Mouse (Mus musculus) T-cell, adult 2 months (primary cell): ENCODE data around the gene Pip5k1b.

Experiments
- DNase-seq: peaks from one replicate; pipeline ENCODE4 v3.0.0; 2022; ENCODE audit warnings: low spot score

Gene Pip5k1b

DNA sequence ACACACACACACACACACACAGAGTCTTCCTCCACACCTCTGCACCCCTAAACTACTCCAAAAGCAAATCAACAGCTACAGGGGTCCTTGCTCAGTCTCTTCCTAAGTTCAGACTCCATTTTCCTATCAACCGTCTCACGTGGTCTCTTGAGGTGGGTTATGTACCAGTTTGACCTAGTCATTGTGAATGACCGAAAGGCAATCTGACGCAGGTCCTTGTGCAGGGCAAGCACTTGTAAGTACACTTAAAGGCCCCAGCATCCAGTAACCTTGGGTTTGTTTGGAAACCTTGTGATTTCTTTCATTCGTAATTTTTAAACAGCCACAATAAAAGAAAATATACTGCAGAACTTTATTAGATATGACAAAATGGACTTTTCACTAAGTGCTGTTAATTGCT lies 83.2 kb downstream of the Pip5k1b start:
- DNase-seq: no peak

DNA sequence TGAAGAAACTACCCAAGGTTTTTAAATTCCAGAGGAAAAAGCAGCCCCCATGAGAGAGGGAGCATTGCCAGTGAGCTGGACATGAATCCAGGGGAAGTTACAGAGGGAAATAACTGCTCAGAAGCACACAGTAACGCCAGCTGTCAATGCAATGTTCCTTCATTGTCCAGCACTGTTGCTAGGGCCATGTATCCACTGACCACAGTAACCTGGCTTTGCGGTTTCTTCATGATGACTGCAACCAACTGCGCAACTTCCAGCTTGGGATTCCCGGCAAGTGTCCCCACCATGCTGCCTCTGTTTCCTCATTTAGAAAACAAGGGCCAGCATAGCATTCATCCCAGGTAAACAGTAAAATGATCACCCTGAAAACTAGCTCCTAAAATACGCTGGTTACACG lies 84.1 kb downstream of the Pip5k1b start:
- no peak for DNase-seq

DNA sequence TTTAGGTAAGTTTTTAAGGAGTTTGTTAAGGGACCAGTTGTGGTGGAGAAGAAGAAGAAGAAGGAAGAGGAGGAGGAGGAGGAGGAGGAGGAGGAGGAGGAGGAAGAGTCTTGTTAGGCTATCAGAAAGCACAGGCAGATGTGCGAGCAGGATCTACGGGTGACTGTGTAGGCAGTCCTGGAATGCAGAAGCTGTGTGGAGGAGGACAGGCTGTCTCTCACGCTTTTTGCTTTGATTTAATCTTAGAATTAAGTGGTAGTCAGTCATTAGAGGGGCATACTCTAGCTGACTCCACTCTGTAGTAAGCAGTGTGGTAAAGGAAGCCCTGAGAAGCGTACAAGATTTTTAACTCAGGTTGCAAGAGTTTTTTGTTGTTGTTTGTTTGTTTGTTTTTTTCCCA lies 86.5 kb downstream of the Pip5k1b start:
- no peak for DNase-seq

DNA sequence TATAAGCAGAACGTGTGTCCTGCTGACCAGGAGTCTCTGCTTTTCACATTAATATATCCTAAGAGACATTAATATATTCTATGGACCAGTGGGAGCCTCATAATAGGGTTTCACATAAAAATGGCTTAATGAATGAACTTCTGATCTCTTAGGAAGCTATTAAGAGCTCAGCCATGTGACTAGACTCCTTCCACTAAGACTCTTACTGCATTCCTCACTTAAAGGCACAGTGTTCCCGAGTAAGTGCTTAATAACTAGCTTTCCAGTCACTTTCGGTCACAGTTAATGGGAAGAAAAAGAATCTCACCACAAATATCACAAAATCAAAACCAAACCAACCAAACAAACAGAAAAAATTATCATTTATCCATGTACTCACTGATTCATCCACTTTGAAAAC lies 87.1 kb downstream of the Pip5k1b start:
- DNase-seq: no peak

DNA sequence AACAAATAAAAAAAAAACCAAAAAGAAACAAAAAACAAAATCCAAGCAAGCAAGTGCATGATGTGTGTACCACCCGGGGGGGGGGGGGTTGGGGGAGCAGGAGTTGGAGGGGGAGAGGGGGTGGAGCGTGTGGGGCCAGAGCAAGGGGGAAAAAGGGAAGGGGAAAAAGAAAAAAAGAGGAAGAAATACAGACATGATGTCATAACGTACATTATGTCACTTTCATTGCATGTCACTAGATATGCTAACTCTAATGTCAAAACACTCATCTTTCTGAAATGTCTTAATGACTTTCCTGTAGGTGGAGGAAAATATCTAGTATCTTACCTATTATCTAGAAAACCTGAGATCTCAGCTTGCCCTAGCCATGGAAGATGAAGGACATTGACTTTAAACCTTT lies 92.7 kb downstream of the Pip5k1b start:
- DNase-seq: no peak

DNA sequence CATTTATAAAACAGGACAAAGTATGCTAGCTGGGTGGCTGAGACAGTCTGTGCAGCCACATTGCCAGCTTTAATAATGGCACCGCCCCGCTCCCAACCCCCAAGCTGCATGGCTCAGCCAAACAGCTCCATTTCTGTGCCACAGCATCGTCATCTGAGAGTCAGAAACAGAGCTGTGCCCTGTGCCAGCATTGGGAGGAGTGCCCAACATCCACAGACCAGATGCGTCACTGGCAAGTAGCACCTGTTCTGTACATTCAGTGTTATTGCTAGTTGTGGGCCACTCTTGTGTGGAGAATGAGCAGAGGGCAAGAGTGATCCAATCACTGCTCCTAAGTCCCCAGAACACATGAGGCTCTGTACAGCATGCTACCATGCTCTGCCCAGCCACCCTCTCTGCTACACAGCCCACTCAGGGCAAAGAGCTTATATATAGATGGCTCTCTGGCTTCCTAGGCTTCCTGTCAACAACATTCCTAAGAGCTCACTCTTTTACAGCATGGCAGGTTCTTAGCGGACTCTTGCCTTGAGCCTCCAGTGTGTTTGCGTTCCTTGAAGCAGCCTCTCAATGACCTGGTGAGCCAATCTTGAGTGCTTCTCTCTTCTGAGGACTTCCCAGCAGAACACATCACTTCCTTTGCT lies 99.0 kb downstream of the Pip5k1b start:
- no peak for DNase-seq

DNA sequence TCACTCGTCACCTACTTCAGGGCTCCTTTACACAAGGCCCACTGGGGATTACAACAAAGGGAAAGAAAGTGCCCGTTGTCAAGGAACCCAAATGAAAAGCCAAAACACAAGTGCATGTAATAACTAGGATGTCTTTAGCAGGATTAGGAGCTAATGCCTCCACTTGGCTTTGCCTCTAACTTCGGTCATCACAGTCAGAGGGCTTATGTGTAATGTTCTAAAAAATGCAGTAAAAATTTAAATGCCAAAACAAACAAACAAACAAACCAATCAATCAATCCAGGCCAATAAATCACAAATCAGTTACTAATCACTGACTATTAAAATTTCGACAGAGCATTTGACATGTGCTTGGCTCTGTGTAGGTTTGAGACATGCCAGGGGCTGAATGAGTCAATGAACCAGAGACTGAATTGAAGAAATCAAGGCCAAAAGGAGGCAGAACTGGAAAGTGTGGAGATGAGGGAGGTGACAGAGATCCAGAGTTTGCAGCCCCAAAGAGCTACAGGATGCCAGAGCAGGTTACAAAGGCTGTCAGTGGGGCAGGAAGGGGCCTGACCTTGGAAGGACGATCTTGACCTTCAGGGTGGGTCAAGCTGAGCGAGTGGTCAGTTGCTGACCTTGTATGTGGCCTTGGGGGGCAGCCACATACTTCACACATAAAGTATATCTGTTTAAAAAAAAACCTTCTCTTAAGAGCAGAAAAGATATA lies 100.3 kb downstream of the Pip5k1b start:
- no peak for DNase-seq

DNA sequence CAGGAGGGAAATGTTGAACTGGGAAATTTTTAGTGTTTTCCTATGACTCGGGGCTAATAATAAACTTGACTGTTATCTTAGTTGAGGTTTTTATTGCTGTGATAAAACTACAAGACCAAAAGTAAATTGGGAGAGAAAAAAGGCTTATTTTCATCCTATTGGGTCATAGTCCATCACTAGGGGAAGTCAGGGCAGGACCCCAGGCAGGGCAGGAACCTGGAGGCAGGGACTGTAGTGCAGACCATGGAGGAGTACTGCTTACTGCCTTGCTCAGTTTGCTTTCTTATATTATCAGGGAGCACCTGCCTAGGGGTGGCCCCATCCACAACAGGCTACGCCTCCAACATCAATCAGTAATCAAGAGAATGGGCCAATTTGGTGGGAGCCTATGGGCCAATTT lies 101.2 kb downstream of the Pip5k1b start:
- no peak for DNase-seq

DNA sequence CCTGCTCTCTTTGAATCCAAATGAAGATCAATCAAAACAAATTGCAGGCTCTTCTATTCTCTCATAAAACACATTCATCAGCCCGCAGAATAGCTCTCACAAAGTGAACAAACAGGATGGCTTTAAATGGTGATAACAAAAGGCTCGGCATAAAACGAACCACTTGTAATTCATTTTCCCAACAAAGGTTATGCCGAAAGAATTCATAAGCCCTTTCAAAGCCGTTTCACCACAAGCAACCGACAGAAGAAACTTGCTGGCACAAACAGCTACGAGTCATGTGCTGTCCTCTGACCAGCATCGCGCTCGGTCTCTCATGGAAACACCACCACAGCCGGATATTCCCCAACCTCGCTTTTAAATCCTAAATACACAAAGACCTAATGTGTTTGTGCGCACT lies 102.3 kb downstream of the Pip5k1b start:
- no peak for DNase-seq

DNA sequence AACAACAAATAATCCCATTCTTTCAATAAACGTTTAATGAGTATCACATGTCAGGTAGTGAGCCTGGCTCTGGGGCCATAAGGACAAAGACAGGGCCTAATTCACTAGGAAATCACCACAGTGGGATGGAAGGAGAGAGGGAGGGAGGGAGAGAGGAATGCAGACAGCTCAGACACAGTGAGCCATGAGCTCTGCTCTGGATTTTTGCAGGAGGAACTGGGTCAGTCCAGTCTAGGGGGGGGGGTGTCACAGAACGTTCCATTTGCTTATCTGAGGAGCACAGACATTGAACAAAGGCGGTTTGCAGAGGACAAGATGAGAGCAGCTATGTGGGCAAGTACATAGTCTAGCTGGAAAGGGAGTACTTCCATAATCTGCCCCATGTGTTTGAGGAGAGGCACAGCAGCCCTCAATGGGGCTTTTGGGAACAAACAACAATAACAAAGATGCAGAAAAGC lies 103.2 kb downstream of the Pip5k1b start:
- no peak for DNase-seq

DNA sequence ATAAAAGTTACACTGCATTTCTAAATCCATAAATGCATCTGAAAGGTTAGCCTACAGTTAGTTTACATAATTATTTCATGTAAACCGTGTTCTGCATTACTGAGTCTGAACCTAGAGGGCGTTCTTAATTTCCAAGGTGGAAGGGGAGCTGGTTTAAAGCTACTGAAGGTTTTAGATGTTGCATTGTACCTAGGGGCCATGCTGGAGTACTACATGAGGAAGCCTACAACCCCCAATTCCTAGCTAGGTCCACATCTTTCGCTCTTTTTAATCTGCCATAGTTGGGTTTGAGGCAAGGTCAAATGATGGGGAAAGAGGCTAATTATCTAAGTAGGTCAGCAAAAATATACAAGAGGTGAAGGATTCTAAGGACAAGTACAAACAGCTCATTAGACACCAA lies 104.0 kb downstream of the Pip5k1b start:
- no peak for DNase-seq

DNA sequence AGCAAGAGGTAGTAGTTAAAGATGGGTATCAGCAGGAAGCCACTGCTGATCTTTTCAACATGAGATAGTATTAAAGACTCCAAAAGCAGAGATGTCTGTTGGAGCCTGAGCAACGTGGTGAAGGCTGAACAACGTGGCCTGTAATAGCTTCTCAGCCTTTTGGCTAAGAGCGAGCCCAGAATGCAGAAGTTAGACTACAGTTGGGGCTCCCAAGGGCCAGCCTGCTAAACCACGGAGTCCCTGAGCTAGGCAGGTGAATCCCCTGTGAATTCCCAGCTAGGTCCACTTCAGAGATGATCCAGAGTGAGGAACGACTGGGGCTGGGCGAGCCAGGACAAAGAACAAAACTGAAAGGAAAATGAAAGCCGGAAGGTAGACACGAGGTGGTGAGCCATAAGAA lies 104.9 kb downstream of the Pip5k1b start:
- no peak for DNase-seq

DNA sequence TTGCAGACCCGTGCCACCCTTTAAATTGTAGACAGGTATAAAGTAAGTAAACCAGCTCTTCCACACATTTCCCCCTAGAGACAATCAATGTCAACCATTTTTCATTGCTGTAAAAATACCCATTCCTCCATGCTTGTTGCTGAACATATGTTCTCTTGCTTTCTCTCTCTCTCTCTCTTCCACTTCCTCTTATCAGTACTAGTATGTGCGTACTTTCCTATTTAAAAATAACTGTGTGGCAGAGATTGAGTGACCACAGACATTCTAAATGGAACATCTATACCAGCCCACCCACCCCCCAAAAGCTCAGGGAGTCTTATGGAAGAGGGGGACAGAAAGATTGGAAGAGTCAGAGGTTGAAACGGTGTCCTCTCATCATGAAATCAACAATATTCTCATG lies 111.3 kb downstream of the Pip5k1b start:
- DNase-seq: no peak

DNA sequence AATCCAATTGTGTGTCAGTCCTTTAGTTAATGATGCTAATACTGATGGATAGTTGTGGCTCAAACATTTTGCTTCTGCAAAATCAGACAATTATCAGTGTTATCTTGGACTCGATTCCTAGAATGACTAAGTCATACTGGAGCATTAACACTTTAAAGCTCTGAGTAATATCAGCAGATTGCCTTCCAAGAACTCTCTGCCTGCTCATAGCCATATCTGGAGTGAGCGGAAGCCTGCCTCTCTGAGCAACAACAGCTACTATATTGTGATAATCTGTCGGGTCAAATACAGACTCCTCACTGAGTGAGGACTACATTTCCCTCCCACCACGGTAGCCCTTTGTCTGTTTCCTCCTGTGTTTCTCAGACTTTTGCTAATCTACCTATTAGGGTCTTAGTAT lies 116.0 kb downstream of the Pip5k1b start:
- no peak for DNase-seq

DNA sequence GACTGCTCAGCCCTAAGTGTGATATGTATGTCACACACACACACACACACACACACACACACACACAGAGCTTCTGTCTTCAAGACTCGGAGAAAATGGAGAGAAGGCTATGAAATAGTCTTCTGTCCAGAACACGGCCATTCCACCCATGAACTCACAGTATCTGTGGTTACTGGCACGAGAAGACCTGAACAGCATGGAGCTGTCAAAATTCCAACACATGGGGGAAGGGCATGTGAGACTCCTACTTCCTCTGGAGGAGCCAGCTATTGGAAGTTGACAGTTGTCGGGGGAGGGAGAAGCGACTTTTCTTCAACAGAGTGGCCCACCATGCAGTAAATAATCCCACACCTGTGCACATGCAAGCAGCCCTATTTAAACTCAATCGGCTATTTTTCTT lies 121.4 kb downstream of the Pip5k1b start:
- no peak for DNase-seq

DNA sequence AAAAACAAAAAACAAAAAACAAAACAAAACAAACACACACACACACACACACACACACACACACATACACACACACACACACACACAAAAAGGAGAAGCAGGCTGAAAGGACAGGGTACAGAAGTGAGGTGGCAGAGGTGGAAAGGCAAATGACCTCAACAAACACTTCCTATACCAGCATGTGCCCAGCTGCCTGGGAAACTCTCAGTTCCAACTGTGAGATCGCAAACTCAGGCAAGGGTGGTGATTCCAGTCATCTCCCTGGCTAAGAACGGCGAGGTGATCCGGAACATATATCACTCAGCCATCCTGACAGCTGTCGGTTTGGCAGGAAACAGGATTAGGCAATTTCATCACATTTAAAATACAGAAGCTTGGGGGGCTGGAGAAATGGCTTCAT lies 123.2 kb downstream of the Pip5k1b start:
- DNase-seq: no peak

DNA sequence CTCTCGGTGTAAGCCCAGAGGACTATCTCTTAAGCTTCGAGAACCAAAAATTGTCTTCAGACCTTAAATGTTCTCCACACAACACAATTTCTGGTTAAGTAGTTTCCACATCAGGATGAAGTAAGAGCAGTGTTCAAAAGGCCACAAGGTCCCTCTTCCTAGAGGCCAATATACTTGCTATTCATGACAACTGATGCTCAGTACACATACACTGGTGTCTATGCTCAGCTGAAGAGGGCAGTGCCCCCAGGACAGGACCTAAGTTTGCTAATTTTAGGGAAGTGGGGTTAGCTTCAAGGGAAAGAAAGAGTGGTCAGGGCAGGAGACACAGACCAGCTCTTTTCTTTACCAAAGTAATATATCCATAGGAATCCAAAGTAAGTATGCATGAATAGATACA lies 124.3 kb downstream of the Pip5k1b start:
- no peak for DNase-seq

DNA sequence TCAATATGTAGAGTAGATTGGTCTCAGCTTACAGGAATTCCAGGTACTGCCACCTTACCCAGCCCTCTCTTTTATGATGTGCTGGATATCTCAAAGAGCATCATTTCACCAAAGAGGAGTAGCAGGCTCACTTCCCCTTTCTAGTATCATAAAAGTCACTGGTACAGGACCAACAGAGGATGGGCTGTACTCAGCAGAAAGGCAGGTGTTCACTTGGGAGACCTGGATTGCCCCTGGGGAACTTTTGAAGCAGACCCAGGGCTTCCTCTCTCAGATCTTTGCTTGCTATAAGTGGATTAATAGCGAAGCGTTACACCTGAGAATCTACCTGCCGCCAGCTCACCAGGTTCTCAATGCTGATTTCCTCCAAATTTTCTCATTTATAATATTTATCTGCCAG lies 127.7 kb downstream of the Pip5k1b start:
- no peak for DNase-seq

DNA sequence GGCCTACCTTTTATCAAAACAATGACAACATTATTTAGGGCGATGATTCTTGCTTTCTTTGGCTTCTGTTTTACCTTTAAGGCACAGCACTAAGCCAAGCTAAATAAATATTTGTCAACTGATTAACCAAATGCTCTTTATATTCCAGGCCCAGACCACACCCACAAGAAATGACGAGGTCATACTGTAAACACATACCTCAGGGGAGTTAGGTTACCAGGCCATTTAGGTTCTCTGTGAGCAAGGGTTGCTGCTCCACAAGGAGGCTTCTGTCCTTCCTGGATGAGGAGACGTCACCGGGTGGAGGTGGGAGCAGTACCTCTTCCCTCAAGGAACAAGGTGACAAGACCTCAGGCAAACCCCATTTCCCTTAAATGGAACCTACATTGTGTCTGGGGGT lies 128.4 kb downstream of the Pip5k1b start:
- DNase-seq: no peak

DNA sequence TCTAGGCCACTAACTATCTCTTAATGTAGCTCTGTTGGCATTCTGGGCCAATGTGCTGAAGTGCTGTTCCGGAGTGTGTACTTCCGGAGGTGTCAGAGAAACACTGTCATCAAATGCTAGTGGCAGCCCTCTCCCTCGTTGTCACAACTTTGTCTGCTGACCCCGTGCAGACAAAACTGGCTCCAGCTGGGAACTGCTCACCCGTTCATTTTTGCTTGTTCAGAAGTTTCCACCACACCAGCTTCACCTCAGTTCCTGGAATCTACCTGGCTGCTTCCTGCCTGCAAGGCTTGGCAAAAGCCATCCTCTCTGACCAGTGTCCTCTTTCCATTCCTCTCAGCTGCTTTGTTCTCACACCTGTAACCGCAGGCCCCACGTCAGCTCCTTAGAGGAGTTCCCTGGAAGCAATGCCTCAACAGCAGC lies 128.9 kb downstream of the Pip5k1b start:
- DNase-seq: no peak

DNA sequence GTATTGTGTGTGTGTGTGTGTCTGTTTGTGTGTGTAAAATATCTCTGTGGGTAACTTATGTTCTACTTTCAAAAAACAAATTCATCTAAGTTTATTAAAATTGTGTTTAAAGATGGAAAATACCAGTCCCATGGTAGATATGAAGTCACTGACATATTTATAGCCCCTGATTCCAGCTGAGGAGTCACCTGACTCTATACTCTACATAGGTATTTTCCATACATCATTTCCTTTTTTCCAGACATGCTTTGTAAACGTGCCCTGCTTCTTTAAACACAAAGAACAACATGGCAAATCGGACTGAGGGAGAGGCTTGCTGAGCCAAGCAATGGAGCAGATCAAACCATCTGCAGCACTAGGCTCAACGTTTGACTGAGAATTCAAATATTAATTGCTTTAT lies 137.6 kb downstream of the Pip5k1b start:
- DNase-seq: no peak

DNA sequence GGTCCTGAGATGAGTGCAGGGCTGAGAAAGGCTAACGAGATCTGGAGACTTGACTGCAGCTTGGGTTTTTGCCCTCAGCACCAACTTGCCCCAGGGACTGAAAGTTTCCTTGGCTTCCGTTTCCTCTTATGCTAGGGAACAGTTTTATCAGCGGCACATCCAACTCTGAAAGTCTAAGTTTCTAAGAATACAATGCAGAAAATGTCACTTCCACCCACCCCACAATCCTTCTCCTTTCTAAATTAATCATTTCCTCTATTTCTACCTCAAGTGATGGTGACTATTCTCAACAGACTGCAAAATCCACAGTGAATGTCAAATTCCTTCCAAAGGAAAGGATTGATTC lies 138.0 kb downstream of the Pip5k1b start:
- no peak for DNase-seq

DNA sequence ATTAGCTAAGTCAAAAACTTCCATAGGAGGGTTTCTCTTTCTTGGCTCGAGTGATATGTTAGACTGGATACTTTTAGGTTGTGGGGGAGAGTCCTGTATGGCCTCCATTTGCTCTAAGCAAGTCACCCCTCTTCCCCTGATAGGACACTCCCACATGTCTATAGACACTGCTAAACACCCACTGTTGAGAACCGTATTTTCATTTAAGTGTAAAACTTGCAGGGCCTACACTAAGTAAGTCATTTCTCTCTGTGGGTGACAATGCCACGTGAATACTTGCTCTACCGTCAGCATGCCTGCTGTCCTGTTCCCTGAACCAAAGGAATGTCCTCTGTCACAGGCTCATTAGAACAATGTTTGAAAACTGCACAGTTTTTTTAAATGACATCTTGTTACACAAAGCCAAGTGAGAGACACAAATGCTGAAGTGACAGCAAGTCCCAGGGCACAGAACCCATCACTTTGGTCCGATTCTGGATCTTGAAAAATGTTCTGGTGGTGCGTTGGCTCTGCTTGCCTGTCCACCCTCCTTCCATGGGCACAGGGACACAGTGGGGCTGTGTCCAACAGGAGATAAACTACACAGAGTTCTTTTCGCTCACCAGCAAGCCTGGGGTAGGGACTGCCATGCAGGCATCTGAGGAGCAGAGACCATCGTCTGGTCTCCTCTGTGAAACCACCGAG lies 138.6 kb downstream of the Pip5k1b start:
- DNase-seq: no peak
